Mouse (Mus musculus) embryonic facial prominence, embryonic 10.5 days (tissue): ENCODE measurements at regions not wholly inside any gene's neighbourhood (a gene's known extent, or its start where the extent isn't known, plus 50 kb on each side); places are given as distances from the start of the nearest gene placed in this dataset.

Experiments used
- DNase-seq: peaks from one replicate; pipeline ENCODE4 v3.0.0-alpha.2; 2017; ENCODE audit warnings: low spot score
- H3K27ac ChIP-seq: fragments of 300-500 bp; sonication (generic); replicated peaks from 2 replicates; pipeline ENCODE4 v1.5.1; 2016; ENCODE audit warnings: mild to moderate bottlenecking
- H3K27me3 ChIP-seq: fragments of 300-500 bp; sonication (generic); replicated peaks from 2 replicates; pipeline ENCODE4 v1.6.1; 2016; ENCODE audit warnings: low read depth, mild to moderate bottlenecking; ENCODE audit not compliant: poor library complexity, severe bottlenecking
- H3K36me3 ChIP-seq: fragments of 300-500 bp; sonication (generic); replicated peaks from 2 replicates; pipeline ENCODE4 v1.6.1; 2016; ENCODE audit warnings: mild to moderate bottlenecking, moderate library complexity
- H3K4me1 ChIP-seq: fragments of 300-500 bp; sonication (generic); 2 replicates; pipeline ENCODE4 v1.6.1; 2016
- H3K4me3 ChIP-seq: fragments of 300-500 bp; sonication (generic); 2 replicates; pipeline ENCODE4 v1.5.1; 2016; ENCODE audit warnings: mild to moderate bottlenecking, moderate library complexity
- H3K9me3 ChIP-seq: fragments of 300-500 bp; sonication (generic); 2 replicates; pipeline ENCODE4 v1.6.1; 2016; ENCODE audit warnings: mild to moderate bottlenecking
- WGBS: fragments of 180-500 bp; shearing (Covaris S2); methylation state at CpG from one replicate; pipeline ENCODE4 v1.1.7; 2016; 5-methylcytosine and 5-hydroxymethylcytosine counted together

DNA sequence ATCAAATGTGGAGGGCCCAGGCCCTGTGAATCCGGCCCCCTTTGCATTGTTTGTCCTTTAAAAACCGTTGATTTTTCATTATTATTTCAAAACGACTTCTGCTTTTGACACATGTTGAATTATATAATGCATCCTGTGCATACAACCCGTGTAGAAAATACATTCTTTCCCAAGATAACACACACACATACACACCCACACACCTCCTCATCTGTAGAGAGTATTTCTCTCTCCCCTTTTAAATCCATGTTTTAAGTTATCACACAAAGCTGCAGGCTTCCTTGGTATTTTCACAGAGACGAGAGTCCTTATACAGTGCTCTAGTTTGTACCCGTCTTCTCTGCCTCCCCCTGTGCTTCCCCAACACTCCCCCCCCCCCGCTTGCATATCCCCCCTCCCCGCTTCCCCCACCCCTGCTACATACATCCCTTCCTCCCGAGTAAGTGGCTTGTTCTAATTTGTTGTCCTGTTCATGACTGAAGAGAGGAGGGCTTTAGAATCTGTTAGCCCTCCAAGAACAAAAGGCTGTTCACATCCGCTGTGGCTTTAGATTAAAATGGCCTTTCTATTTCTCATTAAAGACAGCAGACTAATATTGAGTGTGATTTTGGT, 95.8 kb upstream of the Errfi1 start:
- peak overlapping the region; percentile 89 for H3K27ac ChIP-seq
- no peaks in the 10 kb centered on the region for H3K36me3 ChIP-seq
- H3K9me3 ChIP-seq, result 0 out of 2 replicates have a peak, but pooled peaks cover 4% of the 10 kb centered on the region
- no peaks in the 10 kb centered on the region for H3K27me3 ChIP-seq
- WGBS, result 34% methylated on average over 10 of the region's 10 CpGs
- peak overlapping the region; percentile 42; the same call in 1 of the 2 replicates for H3K4me3 ChIP-seq
- DNase-seq, result no peak
- H3K4me1 ChIP-seq, result peaks cover 32% of the 10 kb centered on the region

DNA sequence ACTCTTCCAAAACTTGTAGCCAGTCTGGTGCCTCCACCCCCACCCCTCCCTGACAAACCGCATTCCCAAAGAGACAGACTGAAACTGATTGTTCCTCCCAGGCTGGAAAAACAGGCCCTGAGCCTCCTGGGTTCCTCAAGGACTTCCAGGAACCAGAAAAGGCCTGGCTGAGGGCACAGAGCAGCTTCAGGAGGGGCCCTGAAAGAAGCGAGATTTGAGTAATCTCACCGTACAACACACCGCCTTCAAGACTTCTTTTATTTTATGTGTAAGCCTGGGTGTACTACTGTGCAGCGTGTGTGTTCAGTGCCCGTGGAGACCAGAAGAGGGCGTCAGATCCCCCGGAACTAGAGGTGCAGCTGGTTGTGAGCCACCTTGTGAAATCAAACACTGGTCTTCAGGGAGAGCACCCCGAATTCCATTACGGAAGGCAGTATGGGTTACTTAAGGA, 96.4 kb upstream of the Errfi1 start:
- no peak for DNase-seq
- no peaks in the 10 kb centered on the region for H3K36me3 ChIP-seq
- 65% methylated on average over 10 of the region's 10 CpGs for WGBS
- no peak overlapping the region for H3K4me3 ChIP-seq
- H3K9me3 ChIP-seq, result 0 out of 2 replicates have a peak, but pooled peaks cover 4% of the 10 kb centered on the region
- H3K27me3 ChIP-seq, result no peaks in the 10 kb centered on the region
- H3K27ac ChIP-seq, result peak overlapping the region; percentile 89
- H3K4me1 ChIP-seq, result peaks cover 32% of the 10 kb centered on the region

- H3K27me3 ChIP-seq, result no peaks in the 10 kb centered on the region
- no peak overlapping the region for H3K27ac ChIP-seq
- no peak overlapping the region for H3K4me3 ChIP-seq
- peaks cover 42% of the 10 kb centered on the region for H3K4me1 ChIP-seq
- no peaks in the 10 kb centered on the region for H3K36me3 ChIP-seq
- H3K9me3 ChIP-seq, result 0 out of 2 replicates have a peak, but pooled peaks cover 4% of the 10 kb centered on the region
- DNase-seq, result no peak
- 96% methylated on average over 7 of the region's 7 CpGs for WGBS
Observed at GRCm38 (mm10) chr4:150755446-150755845, 98.3 kb upstream of the Errfi1 start.

GRCm38 (mm10) chr4:150752151-150752550, 100.2 kb upstream of the Slc45a1 start:
- Histone ChIP-seq H3K9me3 (0 out of 2 replicates have a peak, but pooled peaks cover 4% of the 10 kb centered on the region), H3K27ac (no peak overlapping the region; the same call in 1 of the 2 replicates), H3K27me3 (no peaks in the 10 kb centered on the region), H3K4me1 (peaks cover 36% of the 10 kb centered on the region), H3K36me3 (no peaks in the 10 kb centered on the region), H3K4me3 (no peak overlapping the region)
- 90% methylated on average over 8 of the region's 8 CpGs for WGBS
- no peak for DNase-seq

- Histone ChIP-seq H3K4me3 (no peak overlapping the region), H3K36me3 (no peaks in the 10 kb centered on the region), H3K4me1 (peaks cover 43% of the 10 kb centered on the region), H3K27ac (peak overlapping the region; percentile 52; the same call in 1 of the 2 replicates), H3K9me3 (0 out of 2 replicates have a peak, but pooled peaks cover 2% of the 10 kb centered on the region), H3K27me3 (no peaks in the 10 kb centered on the region)
- no peak for DNase-seq
- WGBS, result 76% methylated on average over 13 of the region's 13 CpGs
Observed at GRCm38 (mm10) chr4:150750445-150751213, 98.7 kb upstream of the Slc45a1 start.

DNA sequence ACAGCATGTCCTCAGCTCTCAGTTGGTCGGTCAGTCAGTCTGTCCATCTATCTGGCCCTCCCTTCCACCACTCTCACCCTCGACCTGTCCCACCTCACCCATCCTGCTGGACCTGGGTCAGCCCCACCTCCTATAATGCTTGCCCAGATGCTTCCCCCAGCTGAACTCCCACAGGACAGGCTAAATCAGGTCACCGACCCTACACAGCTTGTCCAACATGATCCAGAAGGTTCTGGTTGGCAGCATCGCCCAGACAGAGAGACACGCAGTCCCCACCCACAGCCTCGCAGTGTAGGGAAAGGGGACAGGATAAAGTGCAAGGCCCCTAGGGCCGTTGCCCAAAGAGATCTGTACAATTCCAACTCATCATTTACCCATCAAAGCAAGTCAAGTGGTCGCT, 97.1 kb upstream of the Slc45a1 start:
- Histone ChIP-seq H3K9me3 (no peaks in the 10 kb centered on the region), H3K4me1 (peaks cover 51% of the 10 kb centered on the region), H3K27me3 (no peaks in the 10 kb centered on the region), H3K36me3 (no peaks in the 10 kb centered on the region), H3K27ac (peak overlapping the region; percentile 36; the same call in 1 of the 2 replicates), H3K4me3 (no peak overlapping the region)
- WGBS, result 79% methylated on average over 8 of the region's 8 CpGs
- DNase-seq, result no peak

DNA sequence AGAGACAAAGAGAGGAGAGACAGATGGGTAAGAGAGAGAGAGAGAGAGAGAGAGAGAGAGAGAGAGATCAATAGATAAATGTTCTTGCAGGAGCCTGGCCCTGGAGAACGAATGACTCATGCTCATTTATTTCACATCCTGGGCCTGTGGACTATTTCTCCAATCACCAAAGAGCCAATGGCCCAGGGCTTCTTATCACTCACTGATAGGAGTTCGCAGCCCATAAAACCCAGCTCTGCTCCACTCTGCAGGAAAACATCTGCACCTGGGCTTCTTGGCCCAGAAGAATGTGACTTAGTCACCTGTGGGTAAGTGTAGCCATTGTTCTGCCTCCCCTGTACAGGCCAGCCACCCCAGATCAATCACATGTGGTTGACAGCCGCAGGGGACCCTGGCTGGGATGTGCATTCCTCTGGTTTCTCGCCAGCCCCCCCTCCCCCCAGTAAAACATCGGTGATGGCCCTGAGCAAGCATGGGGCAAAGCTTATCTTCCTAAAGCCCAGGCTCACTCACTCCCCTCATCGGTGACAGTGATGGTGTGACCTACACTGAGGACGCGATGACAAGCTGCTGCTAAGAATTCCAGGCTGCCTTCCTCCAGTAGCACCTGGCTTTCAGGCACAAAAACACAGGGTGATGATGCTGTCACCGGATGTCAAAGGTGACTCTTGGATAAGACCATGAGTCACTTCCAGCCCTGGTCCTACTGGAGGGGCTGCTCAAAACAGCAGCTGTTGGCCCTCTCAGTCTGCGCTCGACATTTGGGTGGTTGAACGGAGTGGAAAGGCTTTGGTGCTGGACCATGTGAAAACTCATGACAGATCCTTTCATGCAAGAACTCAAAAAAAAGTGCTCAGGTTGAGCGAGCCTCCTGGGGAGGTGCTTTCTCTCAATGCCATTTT, 96.4 kb upstream of the Slc45a1 start:
- DNase-seq, result peak; percentile 41

GRCm38 (mm10) chr4:150746430-150746923, 94.5 kb upstream of the Slc45a1 start:
- WGBS, result 89% methylated on average over 13 of the region's 13 CpGs
- H3K27ac ChIP-seq, result peak overlapping the region; percentile 86

More for the DNA sequence above, 96.4 kb upstream of the Slc45a1 start:
- Histone ChIP-seq H3K4me1 (peaks cover 56% of the 10 kb centered on the region), H3K9me3 (no peaks in the 10 kb centered on the region), H3K27ac (peak overlapping the region; percentile 65), H3K36me3 (no peaks in the 10 kb centered on the region), H3K27me3 (no peaks in the 10 kb centered on the region), H3K4me3 (no peak overlapping the region)
- WGBS, result 66% methylated on average over 13 of the region's 13 CpGs

GRCm38 (mm10) chr4:150745529-150746429, 93.8 kb upstream of the Slc45a1 start:
- DNase-seq, result peak; percentile 70
- Histone ChIP-seq H3K36me3 (no peaks in the 10 kb centered on the region), H3K9me3 (no peaks in the 10 kb centered on the region), H3K27ac (peak overlapping the region; percentile 86), H3K4me1 (peaks cover 54% of the 10 kb centered on the region), H3K27me3 (no peaks in the 10 kb centered on the region), H3K4me3 (no peak overlapping the region)
- 48% methylated on average over 7 of the region's 7 CpGs for WGBS

More at GRCm38 (mm10) chr4:150746430-150746923, 94.5 kb upstream of the Slc45a1 start:
- Histone ChIP-seq H3K4me1 (peaks cover 61% of the 10 kb centered on the region), H3K4me3 (no peak overlapping the region), H3K9me3 (no peaks in the 10 kb centered on the region), H3K36me3 (no peaks in the 10 kb centered on the region), H3K27me3 (no peaks in the 10 kb centered on the region)
- DNase-seq, result no peak

DNA sequence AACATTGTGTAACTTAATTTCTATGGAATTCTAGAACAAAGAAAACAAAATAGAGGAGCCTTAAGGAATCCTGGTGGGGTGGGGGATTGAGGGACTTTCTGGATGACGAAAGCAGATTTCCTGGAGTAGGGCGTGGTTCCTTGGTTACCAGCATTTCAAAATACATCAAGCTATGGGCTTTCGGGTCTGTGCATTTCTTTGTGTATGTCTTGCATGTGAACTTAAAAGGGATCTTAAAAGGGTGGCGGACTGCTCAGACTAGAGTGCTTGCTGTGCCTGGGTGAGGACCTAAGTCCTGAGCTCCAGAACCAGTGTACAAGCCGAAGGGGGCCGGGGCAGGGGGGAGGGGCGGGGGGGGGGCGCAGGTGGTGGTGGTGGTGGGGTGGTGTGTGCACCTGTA, 91.5 kb upstream of the Slc45a1 start:
- peak overlapping the region; percentile 44; the same call in 1 of the 2 replicates for H3K27ac ChIP-seq
- H3K27me3 ChIP-seq, result no peaks in the 10 kb centered on the region
- WGBS, result 78% methylated on average over 8 of the region's 8 CpGs

GRCm38 (mm10) chr4:150743103-150743502, 91.1 kb upstream of the Slc45a1 start:
- 28% methylated on average over 6 of the region's 6 CpGs for WGBS
- peak; percentile 59 for DNase-seq
- Histone ChIP-seq H3K27me3 (no peaks in the 10 kb centered on the region), H3K36me3 (no peaks in the 10 kb centered on the region), H3K4me3 (no peak overlapping the region), H3K9me3 (no peaks in the 10 kb centered on the region), H3K27ac (peak overlapping the region; percentile 37; the same call in 1 of the 2 replicates), H3K4me1 (peaks cover 32% of the 10 kb centered on the region)

More for the DNA sequence above, 91.5 kb upstream of the Slc45a1 start:
- DNase-seq, result no peak
- peaks cover 36% of the 10 kb centered on the region for H3K4me1 ChIP-seq
- H3K9me3 ChIP-seq, result no peaks in the 10 kb centered on the region
- no peaks in the 10 kb centered on the region for H3K36me3 ChIP-seq
- no peak overlapping the region for H3K4me3 ChIP-seq
